Mouse (Mus musculus): ENCODE results near the gene Dnajc30.

DNA sequence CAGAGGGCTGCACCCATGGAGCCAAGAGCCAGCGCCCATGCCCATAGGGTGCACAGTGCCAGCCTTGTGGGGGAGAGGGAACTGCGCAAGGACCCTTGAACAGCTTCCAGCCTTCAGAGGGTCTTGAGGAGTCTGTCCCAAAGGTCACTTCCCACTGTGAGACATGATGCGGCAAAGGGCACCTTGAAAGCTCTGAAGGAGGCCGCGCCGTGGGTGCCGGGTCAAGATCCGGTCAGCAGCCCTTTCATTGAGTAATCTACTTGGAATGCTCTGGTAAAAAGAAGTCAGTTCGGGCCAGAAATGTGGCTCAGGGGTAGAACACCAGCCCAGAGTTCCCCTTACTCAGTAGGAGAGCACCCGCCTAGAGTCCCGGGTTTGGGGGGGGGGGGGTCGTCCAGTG lies 49.8 kb downstream of the Dnajc30 start:
- no peak for TF ChIP-seq CTCF (IDR thresholded peaks at IDR 0.05; ENCODE audit: extremely low read depth, insufficient read depth, low read length)
- TF ChIP-seq POLR2A (IDR thresholded peaks at IDR 0.05; ENCODE audit: extremely low read depth, insufficient read depth, low read length) = no peak

Data from cortical plate, adult 2 months (tissue).